Mouse (Mus musculus) spleen, postnatal 10 days (tissue): ENCODE data around the gene Gabrb3.

Experiments
- DNase-seq, 2 experiments: peaks; one replicate each; pipeline ENCODE4 v3.0.0; 2021 to 2022; ENCODE audit warnings: low spot score in 2 of 2

Gabrb3 gene

GRCm38 (mm10) chr7:57529954-57530353 is 110.5 kb downstream of the Gabrb3 start:
- DNase-seq, result no peak

- no peak for DNase-seq
These were observed 113.2 kb downstream of the Gabrb3 start for GRCm38 (mm10) chr7:57532676-57533075.

- no peak for DNase-seq
These were observed 119.1 kb downstream of the Gabrb3 start for GRCm38 (mm10) chr7:57538565-57538964.

- DNase-seq, result no peak
These were observed 141.4 kb downstream of the Gabrb3 start for GRCm38 (mm10) chr7:57560732-57561436.

GRCm38 (mm10) chr7:57564403-57564802 is 144.9 kb downstream of the Gabrb3 start:
- no peak for DNase-seq

GRCm38 (mm10) chr7:57590451-57591248 is 171.2 kb downstream of the Gabrb3 start:
- peak in 1 of 2 experiments; percentile 15 for DNase-seq

- DNase-seq, result no peak
These were observed 171.7 kb downstream of the Gabrb3 start for GRCm38 (mm10) chr7:57591249-57591577.

- peak in 1 of 2 experiments; percentile 13 for DNase-seq
These were observed 172.3 kb downstream of the Gabrb3 start for GRCm38 (mm10) chr7:57591578-57592431.

GRCm38 (mm10) chr7:57597341-57597740 is 177.8 kb downstream of the Gabrb3 start:
- DNase-seq, result no peak

GRCm38 (mm10) chr7:57618697-57619096 is 199.2 kb downstream of the Gabrb3 start:
- no peak for DNase-seq

GRCm38 (mm10) chr7:57620036-57620435 is 200.5 kb downstream of the Gabrb3 start:
- no peak for DNase-seq

GRCm38 (mm10) chr7:57623718-57624117 is 204.2 kb downstream of the Gabrb3 start:
- DNase-seq, result no peak

GRCm38 (mm10) chr7:57635026-57635425 is 215.5 kb downstream of the Gabrb3 start:
- DNase-seq, result no peak

- DNase-seq, result no peak
These were observed 216.2 kb downstream of the Gabrb3 start for GRCm38 (mm10) chr7:57635687-57636086.

- no peak for DNase-seq
These were observed 221.3 kb downstream of the Gabrb3 start for GRCm38 (mm10) chr7:57640796-57641195.

GRCm38 (mm10) chr7:57647345-57647744 is 227.9 kb downstream of the Gabrb3 start:
- no peak for DNase-seq

- DNase-seq, result no peak
These were observed 228.8 kb downstream of the Gabrb3 start for GRCm38 (mm10) chr7:57648136-57648755.

GRCm38 (mm10) chr7:57677352-57677751 is 257.9 kb downstream of the Gabrb3 start:
- DNase-seq, result no peak

- DNase-seq, result no peak
These were observed 270.3 kb downstream of the Gabrb3 start for GRCm38 (mm10) chr7:57689836-57690235.

GRCm38 (mm10) chr7:57700370-57700769 is 280.9 kb downstream of the Gabrb3 start:
- no peak for DNase-seq

GRCm38 (mm10) chr7:57701046-57701445 is 281.6 kb downstream of the Gabrb3 start:
- no peak for DNase-seq

GRCm38 (mm10) chr7:57703580-57703979 is 284.1 kb downstream of the Gabrb3 start:
- no peak for DNase-seq
